Mouse (Mus musculus) limb, embryonic 13.5 days (tissue): ENCODE data around the gene Gosr1. TPM values are rescaled to one million over a fixed set of nuclear protein-coding genes. Genes with fewer than 3 reads are reported as not detected.

ENCODE experiments used
- polyA plus RNA-seq: library from polyadenylated mRNA; unstranded; fragments of >200 nt; fragmentation: Nextera tagmentation; extraction: Ambion mirVana; gene quantifications from 2 replicates; pipeline ENCODE4 v1.2.1, GENCODE M21; 2015

Gosr1 gene
- polyA plus RNA-seq, 1 experiment from 2014 or later: 24.0 TPM

Other genes with a start within 250 kb of the Gosr1 start
- 37.5 and 38.0 TPM in 2 replicates for gene Abr, start 141.3 kb downstream of the Gosr1 start, polyA plus RNA-seq
- 5.0 and 6.5 TPM in 2 replicates for gene Bhlha9, start 91.1 kb downstream of the Gosr1 start, polyA plus RNA-seq
- 0.32 and 0.37 TPM in 2 replicates for gene Trarg1, start 83.8 kb downstream of the Gosr1 start, polyA plus RNA-seq
- 9.8 and 10.3 TPM in 2 replicates for gene Cpd, start 83.4 kb upstream of the Gosr1 start, polyA plus RNA-seq
- not detected in 2 replicates for gene Tmigd1, start 138.6 kb upstream of the Gosr1 start, polyA plus RNA-seq
- gene Blmh, start 161.2 kb upstream of the Gosr1 start, polyA plus RNA-seq: 185 and 190 TPM in 2 replicates
- gene Slc6a4, start 235.0 kb upstream of the Gosr1 start, polyA plus RNA-seq: 0.33 and 0.77 TPM in 2 replicates